Mouse (Mus musculus) embryonic stem cell, embryonic (primary cell): ENCODE measurements around the gene Ankrd10.

ENCODE experiments used
- CTCF ChIA-PET, 4 experiments: fragments of 300-600 bp in 2 of 4; fragments of 350-600 bp in 2 of 4; sonication (Branson Sonifier 250); formaldehyde crosslinking; loops; one replicate each; lab custom pipeline; 2022; ENCODE audit warnings: inconsistent platforms in 2 of 4; lab: Charles Lee
- POLR2A ChIA-PET, 4 experiments: fragments of 300-600 bp in 2 of 4; fragments of 350-600 bp in 2 of 4; sonication (Branson Sonifier 250); formaldehyde crosslinking; loops; one replicate each; lab custom pipeline; 2022; ENCODE audit warnings: antibody characterized with exemption in 4 of 4, inconsistent platforms in 1 of 4; lab: Charles Lee

Gene Ankrd10

DNA sequence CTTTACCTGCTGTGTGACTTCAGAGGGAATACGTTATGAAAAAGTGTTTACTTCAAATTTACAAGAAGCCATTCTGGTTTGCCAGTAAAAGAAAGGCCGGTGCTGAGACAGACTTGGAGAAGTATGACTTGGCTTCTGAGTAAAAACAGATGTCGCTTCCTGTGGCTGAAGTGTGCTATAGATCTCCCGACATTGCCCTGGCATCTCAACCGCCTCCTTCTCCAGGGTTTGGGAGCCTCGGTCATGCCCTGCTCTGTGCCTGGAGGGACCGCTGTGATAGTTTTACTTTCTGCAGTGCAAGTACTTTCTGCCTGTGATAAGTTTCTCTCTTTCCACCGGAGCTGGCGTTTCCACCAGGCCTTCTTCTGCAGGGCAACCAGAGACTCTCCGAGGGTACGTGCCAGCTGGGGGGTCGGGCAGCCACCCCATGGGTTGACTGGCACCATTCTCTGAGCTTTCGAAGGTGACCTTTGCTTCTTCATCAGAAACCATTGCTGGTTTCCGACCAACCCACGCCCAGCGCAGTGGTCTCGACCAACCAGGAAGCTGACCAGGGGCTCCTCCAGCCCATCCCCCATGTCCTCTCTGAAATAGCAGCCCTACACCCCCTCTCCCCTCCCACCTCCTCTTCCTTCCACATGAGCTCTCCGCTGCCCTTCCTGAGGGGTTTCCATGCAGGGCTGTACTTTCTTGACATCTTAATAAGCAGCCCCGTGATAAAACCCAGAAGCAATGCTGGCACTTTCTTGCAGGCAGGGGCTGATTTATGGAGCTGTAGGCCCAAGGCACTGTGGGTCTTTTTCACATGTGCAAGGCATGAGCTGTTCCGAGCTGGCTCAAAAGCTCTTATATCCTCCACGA is 49.8 kb downstream of the Ankrd10 start:
- ChIA-PET CTCF (interaction anchor here in 3 of 4 experiments (0.6 to 0.9 kb wide), 4 partner anchors 40 to 117 kb away, joined by 3 to 5 read pairs (median 3); no protein-coding TSS in a partner anchor), POLR2A (interaction anchor here in 2 of 4 experiments (0.9 to 3.9 kb wide), 7 partner anchors 7 to 30 kb away, joined by 3 to 14 read pairs (median 4); partner anchors contain the start of gene Ing1 (in 1 of the 2))

DNA sequence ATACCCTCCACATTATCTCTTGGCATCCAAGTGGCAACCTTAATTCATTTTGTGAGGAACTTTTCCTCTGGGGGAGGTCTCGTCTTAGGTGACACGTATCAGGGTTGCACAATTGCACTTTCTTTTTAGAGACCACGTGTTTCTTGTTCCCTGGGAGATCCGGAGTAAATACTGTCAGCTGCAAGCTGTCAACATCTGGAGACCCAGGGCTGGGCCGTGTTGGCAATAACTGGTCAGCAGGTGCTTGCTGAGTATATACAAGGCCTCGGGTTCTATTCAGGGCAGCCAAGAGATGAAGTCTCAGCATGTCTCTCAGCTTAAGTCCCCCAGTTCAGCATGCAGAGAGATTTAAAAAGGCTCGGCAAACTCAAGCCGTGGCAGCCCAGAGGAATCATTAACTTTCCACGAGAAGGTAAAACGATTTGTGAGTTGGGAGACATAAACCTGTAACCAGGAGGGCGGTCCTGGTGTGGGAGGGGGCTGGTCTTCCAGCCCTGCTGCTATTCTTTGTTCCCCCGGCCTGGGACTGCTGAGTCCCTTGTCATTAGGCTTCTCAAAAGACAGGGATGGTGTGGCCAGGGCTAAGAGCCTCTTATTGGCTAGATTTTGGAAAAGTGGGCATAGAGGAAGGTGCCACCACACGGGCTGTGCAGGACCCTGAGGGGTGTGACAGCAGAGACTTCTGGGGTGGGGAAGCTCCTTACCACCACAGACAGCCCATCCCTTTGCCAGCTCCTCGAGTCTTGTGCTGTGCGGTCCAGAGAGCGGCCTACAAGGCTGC is 59.8 kb downstream of the Ankrd10 start:
- ChIA-PET CTCF (no interaction called here), POLR2A (interaction anchor here in 2 of 4 experiments (0.6 to 4.3 kb wide), 9 partner anchors 11 to 78 kb away, joined by 3 to 22 read pairs (median 3); partner anchors contain the start of genes Ing1 (in 1 of the 2) and Naxd (in 1 of the 2))

DNA sequence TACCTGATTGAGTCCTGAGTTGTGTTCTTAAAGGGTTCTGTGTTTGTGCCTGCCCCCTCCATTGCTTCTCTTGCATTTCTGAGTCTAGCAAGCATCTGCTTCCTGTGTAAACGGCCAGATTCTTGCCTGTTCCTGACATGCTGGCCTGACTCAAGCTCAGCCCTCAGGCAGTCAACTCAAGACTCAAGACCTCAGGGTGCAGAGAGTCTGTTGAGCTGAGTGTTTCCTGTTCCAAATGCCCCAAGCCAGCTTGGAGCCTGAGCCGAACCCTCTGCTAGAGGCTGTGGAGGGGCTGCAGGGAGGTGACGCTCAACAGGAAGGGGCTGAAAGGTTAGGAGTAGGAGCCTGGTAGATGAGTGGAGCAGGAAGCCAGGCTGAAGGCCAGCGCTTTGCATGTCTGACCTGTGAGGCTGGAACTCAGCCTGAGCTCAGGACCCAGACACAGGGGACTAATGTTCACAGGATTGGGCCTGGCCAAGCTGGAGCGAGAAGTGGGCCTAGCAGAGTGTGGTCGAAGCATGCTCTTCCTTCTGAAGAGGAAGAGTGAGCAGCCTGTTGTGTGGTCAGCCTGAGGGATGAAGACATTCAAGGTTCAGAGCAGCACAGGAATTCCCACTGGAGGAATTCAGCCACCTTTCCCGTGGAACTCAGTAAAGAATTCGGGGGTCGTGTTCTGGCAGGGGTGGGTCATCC is 60.5 kb downstream of the Ankrd10 start:
- CTCF ChIA-PET, result no interaction called here
- POLR2A ChIA-PET, result interaction anchor here in 2 of 4 experiments (0.9 to 4.3 kb wide), 8 partner anchors 11 to 47 kb away, joined by 3 to 22 read pairs (median 4); partner anchors contain the start of gene Ing1 (in 2 of the 2)

DNA sequence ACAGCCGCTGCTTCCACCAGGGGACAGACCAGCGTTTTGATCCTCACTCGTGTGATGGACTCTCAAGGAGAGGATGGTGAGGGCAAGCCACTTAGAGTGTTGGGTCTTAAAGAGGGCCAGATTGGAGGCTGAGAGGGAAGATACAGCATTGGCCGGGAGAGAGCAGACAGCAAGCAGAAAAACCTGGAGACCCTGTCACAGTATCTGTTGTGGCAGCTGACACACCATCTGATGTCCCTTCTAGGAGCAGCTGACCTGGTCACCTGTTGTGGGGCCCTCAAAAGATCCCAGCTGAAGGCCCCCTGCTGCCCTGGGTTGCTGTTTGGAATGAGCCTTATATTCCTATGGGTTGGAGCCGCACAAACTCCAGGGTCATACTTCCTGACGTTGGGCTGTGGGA is 63.1 kb downstream of the Ankrd10 start:
- POLR2A ChIA-PET, result interaction anchor here in 1 of 4 experiments (0.5 to 0.6 kb wide), 3 partner anchors 13 to 74 kb away, joined by 3 to 5 read pairs (median 3); no protein-coding TSS in a partner anchor
- CTCF ChIA-PET, result no interaction called here

DNA sequence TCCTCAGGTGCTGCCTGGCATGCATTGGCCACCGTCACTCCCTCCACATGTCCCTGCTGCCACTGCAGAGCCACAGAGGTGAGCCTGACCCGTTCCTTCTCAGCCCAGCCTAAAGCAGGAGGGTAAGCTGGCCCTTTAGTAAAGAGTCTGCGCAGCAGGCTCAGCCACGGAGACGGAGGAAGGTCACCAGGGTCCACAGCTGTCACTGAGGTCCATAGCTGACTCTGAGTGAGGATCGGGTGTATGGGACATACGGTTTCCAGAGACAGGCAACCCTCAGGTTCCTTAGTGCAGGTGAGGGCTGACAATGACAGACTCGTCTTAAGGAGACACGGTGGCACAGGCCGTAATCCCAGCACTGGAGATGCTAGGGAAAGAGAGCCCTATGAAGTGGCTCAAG is 63.6 kb downstream of the Ankrd10 start:
- ChIA-PET CTCF (interaction anchor here in 1 of 4 experiments (0.5 kb wide), 1 partner anchor 45 kb away, joined by 3 read pairs; no protein-coding TSS in a partner anchor), POLR2A (no interaction called here)

DNA sequence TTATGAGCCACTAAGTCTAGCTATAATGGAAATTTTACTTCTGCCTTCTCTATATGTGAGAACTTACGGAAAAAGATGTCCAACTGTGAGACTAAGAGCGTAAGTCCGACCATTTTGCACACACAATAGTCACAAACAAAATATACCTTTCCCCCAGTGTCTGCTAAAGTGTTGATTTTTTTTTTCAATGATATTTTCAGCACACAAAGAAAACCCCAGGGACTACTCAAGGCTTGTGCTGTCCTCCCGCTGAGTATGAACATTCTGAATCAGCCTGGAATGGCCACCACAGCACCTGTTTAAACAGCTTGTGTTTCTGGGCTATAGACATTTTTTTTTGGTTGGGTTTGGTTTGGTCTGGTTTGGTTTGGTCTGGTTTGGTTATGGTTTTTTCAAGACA is 64.8 kb downstream of the Ankrd10 start:
- ChIA-PET CTCF (no interaction called here), POLR2A (interaction anchor here in 2 of 4 experiments (1.1 to 2.6 kb wide), 2 partner anchors 15 to 63 kb away, joined by 9 to 14 read pairs; partner anchors contain the start of gene Ing1 (in 1 of the 2))

DNA sequence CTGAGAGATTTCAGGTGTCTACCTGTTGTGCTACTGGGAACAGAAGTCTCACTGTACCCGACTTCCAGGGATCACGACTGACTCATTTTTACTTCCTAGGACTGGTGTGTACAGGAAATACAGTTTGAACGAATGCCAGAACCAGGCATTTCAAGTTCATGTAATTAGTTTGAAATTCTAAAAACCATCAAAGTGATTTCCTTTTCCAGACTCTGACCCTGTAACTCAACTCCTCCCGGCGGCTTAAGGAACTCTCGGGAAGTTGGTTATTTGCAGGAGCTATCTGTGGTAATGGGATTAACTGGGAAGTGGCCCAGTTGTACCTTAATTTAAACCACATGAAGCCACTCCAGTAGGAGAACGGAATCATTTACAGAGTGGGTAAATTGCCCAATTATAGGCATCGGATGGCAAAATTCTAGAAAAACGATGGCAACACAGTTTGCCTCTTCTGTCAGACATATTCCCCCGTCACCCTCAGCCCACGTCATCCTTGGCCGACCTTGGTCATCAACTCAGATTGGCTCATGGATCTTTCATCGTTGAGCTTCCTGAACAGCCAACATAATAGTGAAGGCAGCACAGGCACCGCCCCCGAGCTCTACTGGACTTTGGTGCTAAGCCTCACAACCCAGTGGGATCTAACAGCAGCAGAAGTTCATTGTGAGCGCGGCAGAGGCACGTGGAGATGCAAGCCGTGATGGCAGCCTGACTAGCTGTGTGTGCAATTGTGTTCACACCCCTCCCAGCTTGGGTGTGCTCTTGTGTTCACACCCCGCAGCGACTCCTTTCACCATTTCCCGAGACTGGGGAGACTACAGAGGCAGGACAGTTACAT is 66.1 kb downstream of the Ankrd10 start:
- ChIA-PET POLR2A (interaction anchor here in 2 of 4 experiments (0.9 to 2.6 kb wide), 13 partner anchors 8 to 242 kb away, joined by 3 to 14 read pairs (median 4); partner anchors contain the start of gene Ing1 (in 2 of the 2)), CTCF (interaction anchor here in 2 of 4 experiments (0.6 to 0.9 kb wide), 3 partner anchors 36 to 191 kb away, joined by 3 to 5 read pairs (median 3); no protein-coding TSS in a partner anchor)

DNA sequence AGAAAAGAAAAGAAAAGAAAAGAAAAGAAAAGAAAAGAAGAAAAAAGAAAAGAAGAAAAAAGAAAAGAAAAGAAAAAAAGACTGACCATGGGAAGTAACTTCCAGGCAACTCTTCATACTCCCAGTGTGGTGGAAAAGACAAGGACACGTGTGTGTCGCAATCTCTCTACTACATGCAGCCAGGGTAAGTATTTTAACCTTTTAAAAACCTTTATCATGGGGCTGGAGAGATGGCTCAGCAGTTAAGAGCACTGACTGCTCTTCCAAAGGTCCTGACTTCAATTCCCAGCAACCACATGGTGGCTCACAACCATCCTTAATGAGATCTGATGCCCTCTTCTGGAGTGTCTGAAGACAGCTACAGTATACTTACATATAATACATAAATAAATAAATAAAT is 67.4 kb downstream of the Ankrd10 start:
- ChIA-PET POLR2A (interaction anchor here in 2 of 4 experiments (0.6 to 2.6 kb wide), 9 partner anchors 7 to 243 kb away, joined by 3 to 14 read pairs (median 4); partner anchors contain the start of gene Ing1 (in 2 of the 2)), CTCF (interaction anchor here in 2 of 4 experiments (0.6 to 0.9 kb wide), 2 partner anchors 37 to 141 kb away, joined by 3 to 5 read pairs; no protein-coding TSS in a partner anchor)

DNA sequence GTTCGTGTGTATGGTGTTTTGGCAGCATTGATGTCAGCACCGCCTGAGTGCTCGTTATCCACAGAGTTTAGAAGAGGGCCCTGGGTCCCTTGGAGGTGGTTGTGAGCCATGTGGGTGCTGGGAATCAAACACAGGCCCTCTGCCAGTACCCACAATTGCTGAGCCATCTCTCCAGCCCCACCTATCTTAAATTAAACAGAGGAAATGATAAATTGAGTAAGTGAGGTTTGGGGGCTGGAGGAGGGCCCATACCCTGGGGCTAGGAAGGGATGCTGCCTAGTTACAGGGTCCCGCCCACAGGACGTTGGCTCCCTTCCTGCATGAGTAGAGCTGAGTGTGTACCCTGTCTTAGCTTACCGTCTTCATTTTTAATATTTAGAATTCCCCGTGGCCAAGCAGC is 70.8 kb downstream of the Ankrd10 start:
- ChIA-PET CTCF (no interaction called here), POLR2A (interaction anchor here in 3 of 4 experiments (1.0 to 1.9 kb wide), 5 partner anchors 9 to 140 kb away, joined by 3 to 11 read pairs (median 4); partner anchors contain the start of gene Ing1 (in 3 of the 3))

DNA sequence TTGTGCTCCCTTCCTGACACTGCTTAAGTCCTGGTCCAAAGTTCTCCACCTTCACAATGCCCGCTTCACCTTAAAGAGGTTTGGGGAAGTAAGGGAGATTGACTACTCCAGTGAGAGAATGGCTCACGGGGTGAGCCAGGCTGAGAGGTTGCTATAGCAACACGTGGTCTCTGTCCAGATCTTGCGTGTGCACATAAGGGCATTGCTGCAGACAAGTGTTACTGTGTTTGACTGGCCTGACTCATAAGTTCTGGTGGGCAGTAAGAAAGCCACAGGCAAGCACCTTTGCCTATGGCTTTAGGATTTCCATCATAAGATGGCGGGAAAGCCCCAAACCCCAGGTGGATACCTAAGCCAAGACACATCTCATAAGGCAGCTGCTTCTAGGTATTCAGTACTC is 71.3 kb downstream of the Ankrd10 start:
- ChIA-PET POLR2A (interaction anchor here in 3 of 4 experiments (1.0 to 1.9 kb wide), 5 partner anchors 9 to 140 kb away, joined by 3 to 11 read pairs (median 4); partner anchors contain the start of gene Ing1 (in 3 of the 3)), CTCF (no interaction called here)
